Mouse (Mus musculus): Measurements from ENCODE around the gene Susd6. TPM values are rescaled to one million over a fixed set of nuclear protein-coding genes. Genes with fewer than 3 reads are reported as not detected.
A peak's percentile ranks its signal among the peaks of the same experiment; 100 is the strongest.

The Susd6 gene
- polyA plus RNA-seq, 1 experiment from 2014 or later, result 12.3 TPM

DNA sequence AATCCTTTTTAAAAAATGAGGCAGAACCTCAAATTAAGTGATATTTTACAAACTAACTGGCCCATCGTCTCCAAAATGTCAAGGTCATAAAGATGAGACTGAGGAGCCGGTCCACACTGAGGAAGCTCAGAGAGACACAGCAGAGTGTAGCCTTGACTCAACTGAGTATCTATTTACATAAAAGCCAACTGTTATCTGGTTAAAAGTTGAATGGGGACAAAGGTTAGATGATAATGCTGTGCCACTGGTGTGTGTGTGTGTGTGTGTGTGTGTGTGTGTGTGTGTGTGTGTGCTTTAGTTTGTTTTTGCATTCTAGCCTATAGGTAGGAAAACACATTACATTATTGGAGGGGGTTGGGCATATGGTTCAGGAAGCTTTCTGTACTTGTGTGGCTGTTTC, 100.8 kb downstream of the Susd6 start:
- peaks cover 6% of the 10 kb centered on the region; the same call in 1 of the 2 replicates for H3K9me3 ChIP-seq
- H3K27ac ChIP-seq (replicated peaks), result no peak overlapping the region
- peaks cover 4% of the 10 kb centered on the region; the same call in 1 of the 2 replicates for H3K4me1 ChIP-seq (replicated peaks)
- no peaks in the 10 kb centered on the region for H3K36me3 ChIP-seq
- no peaks in the 10 kb centered on the region for H3K27me3 ChIP-seq
- WGBS, result 94% methylated on average over 2 of the region's 2 CpGs
- H3K4me3 ChIP-seq, result no peak overlapping the region
- no peak overlapping the region for H3K9ac ChIP-seq
- no peak overlapping the region for H3K4me2 ChIP-seq
- no peak for ATAC-seq (ENCODE audit: low read depth)

GRCm38 (mm10) chr12:80893720-80894494, 103.6 kb downstream of the Susd6 start:
- H3K4me3 ChIP-seq, result no peak overlapping the region
- no peaks in the 10 kb centered on the region for H3K36me3 ChIP-seq
- H3K27me3 ChIP-seq, result no peaks in the 10 kb centered on the region
- 86% methylated on average over 18 of the region's 18 CpGs for WGBS
- ATAC-seq (ENCODE audit: low read depth), result no peak
- no peak overlapping the region for H3K4me2 ChIP-seq
- no peak overlapping the region for H3K27ac ChIP-seq (replicated peaks)
- peaks cover 6% of the 10 kb centered on the region; the same call in 1 of the 2 replicates for H3K9me3 ChIP-seq
- H3K4me1 ChIP-seq (replicated peaks), result peaks cover 4% of the 10 kb centered on the region; the same call in 1 of the 2 replicates
- H3K9ac ChIP-seq, result no peak overlapping the region

DNA sequence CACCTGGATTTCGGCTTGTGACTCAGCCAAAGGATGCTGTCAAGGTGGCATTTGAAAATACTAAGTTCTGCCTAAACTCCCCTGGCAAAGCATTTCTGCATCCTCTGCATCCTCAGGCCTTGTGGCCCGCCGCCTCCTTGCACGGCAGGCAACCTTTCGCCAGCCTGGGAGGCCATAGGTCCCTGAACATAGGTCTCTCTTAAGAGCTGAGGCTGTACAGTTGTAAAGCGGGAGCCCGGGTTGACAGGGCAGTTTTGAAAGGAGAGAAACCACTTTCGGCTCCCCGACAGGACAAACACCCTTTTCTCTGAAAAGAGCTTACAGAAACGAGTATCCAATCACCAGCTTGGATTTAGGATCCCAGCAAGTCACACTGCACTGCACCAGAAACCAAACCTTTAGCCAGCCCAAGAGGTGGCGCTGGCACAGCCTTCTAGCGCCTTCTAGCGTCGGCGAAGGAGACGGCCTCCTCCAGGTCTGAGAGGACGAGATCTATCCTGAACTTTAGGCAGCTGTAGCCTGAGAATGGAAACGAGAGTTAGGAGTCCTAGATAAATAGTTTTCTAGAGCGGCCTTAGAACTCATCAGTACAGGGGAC, 104.8 kb downstream of the Susd6 start:
- H3K36me3 ChIP-seq, result no peaks in the 10 kb centered on the region
- peak overlapping the region; percentile 52 for H3K4me2 ChIP-seq
- peak overlapping the region; percentile 60 for H3K9ac ChIP-seq
- ATAC-seq (ENCODE audit: low read depth), result peak; percentile 89
- peak overlapping the region; percentile 25 for H3K4me3 ChIP-seq
- peaks cover 4% of the 10 kb centered on the region; the same call in 1 of the 2 replicates for H3K4me1 ChIP-seq (replicated peaks)
- WGBS, result 10% methylated on average over 19 of the region's 19 CpGs
- H3K9me3 ChIP-seq, result no peaks in the 10 kb centered on the region
- no peaks in the 10 kb centered on the region for H3K27me3 ChIP-seq
- no peak overlapping the region for H3K27ac ChIP-seq (replicated peaks)

DNA sequence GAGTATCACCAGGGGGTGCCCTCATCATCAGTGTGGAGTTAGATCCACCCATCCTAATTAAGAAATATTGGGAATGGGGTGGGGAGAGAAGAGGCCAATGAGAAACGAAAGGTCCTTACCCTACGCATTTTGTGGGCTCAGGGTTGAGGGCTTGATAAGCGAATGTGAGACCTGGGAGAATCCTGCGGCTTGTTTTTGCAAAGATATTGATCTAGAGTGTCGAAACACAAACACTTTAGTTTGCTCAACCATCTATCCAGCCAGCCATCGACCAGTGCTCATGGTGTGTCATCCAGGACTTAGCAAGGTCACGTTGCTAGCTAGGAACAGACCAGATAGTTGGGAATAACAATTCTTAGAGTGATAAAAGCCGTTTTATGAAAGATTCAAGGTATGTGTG, 119.3 kb downstream of the Susd6 start:
- H3K27ac ChIP-seq (replicated peaks), result no peak overlapping the region
- WGBS, result 90% methylated on average over 8 of the region's 8 CpGs
- ATAC-seq (ENCODE audit: low read depth), result no peak
- H3K4me1 ChIP-seq (replicated peaks), result no peaks in the 10 kb centered on the region
- no peak overlapping the region for H3K4me3 ChIP-seq
- no peak overlapping the region for H3K4me2 ChIP-seq
- no peaks in the 10 kb centered on the region for H3K27me3 ChIP-seq
- no peak overlapping the region for H3K9ac ChIP-seq
- no peaks in the 10 kb centered on the region for H3K9me3 ChIP-seq
- no peaks in the 10 kb centered on the region for H3K36me3 ChIP-seq

GRCm38 (mm10) chr12:80917764-80918163, 127.5 kb downstream of the Susd6 start:
- H3K4me2 ChIP-seq, result no peak overlapping the region
- no peak overlapping the region for H3K27ac ChIP-seq (replicated peaks)
- H3K9me3 ChIP-seq, result no peaks in the 10 kb centered on the region
- H3K4me1 ChIP-seq (replicated peaks), result 0 out of 2 replicates have a peak, but pooled peaks cover under 1% of the 10 kb centered on the region
- 53% methylated on average over 7 of the region's 7 CpGs for WGBS
- H3K9ac ChIP-seq, result no peak overlapping the region
- ATAC-seq (ENCODE audit: low read depth), result no peak
- no peak overlapping the region for H3K4me3 ChIP-seq
- H3K36me3 ChIP-seq, result no peaks in the 10 kb centered on the region
- no peaks in the 10 kb centered on the region for H3K27me3 ChIP-seq

GRCm38 (mm10) chr12:80921301-80921700, 131.0 kb downstream of the Susd6 start:
- Histone ChIP-seq H3K4me1 (replicated peaks) (0 out of 2 replicates have a peak, but pooled peaks cover 4% of the 10 kb centered on the region), H3K4me3 (no peak overlapping the region), H3K36me3 (no peaks in the 10 kb centered on the region), H3K9me3 (no peaks in the 10 kb centered on the region), H3K27ac (replicated peaks) (no peak overlapping the region), H3K4me2 (no peak overlapping the region), H3K27me3 (no peaks in the 10 kb centered on the region), H3K9ac (no peak overlapping the region)
- ATAC-seq (ENCODE audit: low read depth), result no peak
- 93% methylated on average over 5 of the region's 5 CpGs for WGBS

- Histone ChIP-seq H3K4me1 (replicated peaks) (0 out of 2 replicates have a peak, but pooled peaks cover 4% of the 10 kb centered on the region), H3K36me3 (no peaks in the 10 kb centered on the region), H3K4me2 (peak overlapping the region; percentile 34), H3K9me3 (no peaks in the 10 kb centered on the region), H3K27me3 (no peaks in the 10 kb centered on the region), H3K4me3 (no peak overlapping the region), H3K27ac (replicated peaks) (no peak overlapping the region), H3K9ac (no peak overlapping the region)
- 7% methylated on average over 7 of the region's 7 CpGs for WGBS
- no peak for ATAC-seq (ENCODE audit: low read depth)
These were observed 132.6 kb downstream of the Susd6 start for GRCm38 (mm10) chr12:80922869-80923268.

DNA sequence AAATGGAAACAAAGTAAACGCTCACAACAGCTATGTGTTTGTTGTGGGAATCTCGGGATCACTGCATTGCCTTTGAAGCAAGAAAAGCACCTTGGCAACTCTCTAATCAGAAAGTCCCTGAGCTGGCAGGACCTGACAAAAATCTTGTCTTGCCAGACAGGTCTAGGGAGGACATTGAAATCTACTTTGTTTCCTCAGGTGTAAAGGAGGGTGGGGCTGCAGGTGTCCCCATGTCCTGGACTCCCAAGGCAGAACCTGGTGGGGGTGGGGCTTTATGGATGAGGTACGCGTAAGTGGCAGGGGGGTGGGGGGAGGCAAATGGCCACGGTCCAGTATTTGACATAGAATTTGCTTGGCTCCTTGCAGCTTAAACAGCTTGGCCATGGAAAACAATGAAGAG, 133.3 kb downstream of the Susd6 start:
- no peak for ATAC-seq (ENCODE audit: low read depth)
- WGBS, result 64% methylated on average over 5 of the region's 5 CpGs
- Histone ChIP-seq H3K9ac (no peak overlapping the region), H3K27ac (replicated peaks) (no peak overlapping the region), H3K4me3 (no peak overlapping the region), H3K9me3 (no peaks in the 10 kb centered on the region), H3K36me3 (no peaks in the 10 kb centered on the region), H3K27me3 (no peaks in the 10 kb centered on the region), H3K4me1 (replicated peaks) (0 out of 2 replicates have a peak, but pooled peaks cover 4% of the 10 kb centered on the region), H3K4me2 (no peak overlapping the region)

DNA sequence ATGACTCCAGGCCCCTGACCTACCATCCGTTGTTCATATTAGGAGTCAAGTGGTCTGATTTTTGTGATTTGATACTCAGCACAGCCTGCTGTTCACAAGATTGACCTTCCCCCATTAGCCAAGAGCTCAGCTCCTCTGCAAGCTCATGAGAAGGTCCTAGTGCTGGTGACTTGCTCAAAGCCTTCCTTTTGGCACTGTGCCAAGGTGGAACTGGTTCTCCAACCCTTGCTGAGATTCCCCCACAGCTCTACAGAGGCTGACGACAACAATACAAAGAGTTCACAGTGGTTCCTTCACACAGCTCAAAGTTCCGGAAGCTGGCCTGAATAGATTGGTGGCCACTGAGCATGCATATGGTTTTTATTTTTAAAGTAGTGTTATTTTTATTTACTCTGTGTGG, 133.9 kb downstream of the Susd6 start:
- Histone ChIP-seq H3K4me3 (no peak overlapping the region), H3K36me3 (no peaks in the 10 kb centered on the region), H3K9me3 (no peaks in the 10 kb centered on the region), H3K27me3 (no peaks in the 10 kb centered on the region), H3K27ac (replicated peaks) (no peak overlapping the region), H3K4me2 (no peak overlapping the region), H3K4me1 (replicated peaks) (0 out of 2 replicates have a peak, but pooled peaks cover 4% of the 10 kb centered on the region), H3K9ac (no peak overlapping the region)
- 61% methylated on average over 3 of the region's 3 CpGs for WGBS
- no peak for ATAC-seq (ENCODE audit: low read depth)

DNA sequence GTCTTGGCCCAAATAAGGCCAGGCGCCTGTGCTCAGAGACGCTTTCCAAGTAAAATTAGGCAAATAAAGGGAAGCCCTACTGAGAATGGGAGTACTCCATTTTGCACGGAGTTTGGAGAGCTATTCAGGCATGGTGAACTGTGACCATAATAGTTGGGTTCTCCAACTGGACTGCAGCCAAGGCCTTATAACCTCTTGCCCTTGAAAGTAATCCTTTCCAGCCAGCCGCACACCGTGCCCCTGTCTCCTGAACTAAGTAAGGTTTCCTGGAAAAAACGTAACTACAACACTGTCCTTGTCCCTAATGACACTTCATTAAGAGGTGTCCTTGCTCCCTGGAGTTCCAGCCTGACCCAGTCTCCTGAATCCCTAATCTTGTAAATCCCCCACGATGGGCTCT, 135.6 kb downstream of the Susd6 start:
- no peak overlapping the region for H3K27ac ChIP-seq (replicated peaks)
- no peaks in the 10 kb centered on the region for H3K36me3 ChIP-seq
- 0 out of 2 replicates have a peak, but pooled peaks cover 4% of the 10 kb centered on the region for H3K4me1 ChIP-seq (replicated peaks)
- ATAC-seq (ENCODE audit: low read depth), result no peak
- WGBS, result 50% methylated on average over 7 of the region's 7 CpGs
- H3K27me3 ChIP-seq, result no peaks in the 10 kb centered on the region
- no peak overlapping the region for H3K4me2 ChIP-seq
- H3K9ac ChIP-seq, result no peak overlapping the region
- H3K9me3 ChIP-seq, result no peaks in the 10 kb centered on the region
- H3K4me3 ChIP-seq, result no peak overlapping the region

- Histone ChIP-seq H3K4me3 (no peak overlapping the region), H3K9ac (no peak overlapping the region), H3K27ac (replicated peaks) (no peak overlapping the region), H3K9me3 (no peaks in the 10 kb centered on the region), H3K4me1 (replicated peaks) (0 out of 2 replicates have a peak, but pooled peaks cover 4% of the 10 kb centered on the region), H3K27me3 (no peaks in the 10 kb centered on the region), H3K4me2 (no peak overlapping the region), H3K36me3 (no peaks in the 10 kb centered on the region)
- ATAC-seq (ENCODE audit: low read depth), result no peak
- WGBS, result 84% methylated on average over 4 of the region's 4 CpGs
These were observed 136.2 kb downstream of the Susd6 start for GRCm38 (mm10) chr12:80926550-80926949.

- Histone ChIP-seq H3K36me3 (no peaks in the 10 kb centered on the region), H3K9me3 (no peaks in the 10 kb centered on the region), H3K4me1 (replicated peaks) (0 out of 2 replicates have a peak, but pooled peaks cover 4% of the 10 kb centered on the region), H3K27me3 (no peaks in the 10 kb centered on the region), H3K4me2 (no peak overlapping the region), H3K9ac (no peak overlapping the region), H3K27ac (replicated peaks) (no peak overlapping the region), H3K4me3 (no peak overlapping the region)
- WGBS, result 41% methylated on average over 1 of the region's 1 CpGs
- ATAC-seq (ENCODE audit: low read depth), result no peak
These were observed 137.2 kb downstream of the Susd6 start for GRCm38 (mm10) chr12:80927518-80927917.

Data from neural tube, embryonic 13.5 days (tissue).